Mouse (Mus musculus): ENCODE data around the gene Gm11114.

- TF ChIP-seq TAL1 (conservative IDR thresholded peaks at IDR 0.05; ENCODE audit: low read depth, low read length) (no peak), CTCF (IDR thresholded peaks at IDR 0.05; ENCODE audit: low read depth, low read length) (no peak), GATA1 (IDR thresholded peaks at IDR 0.05; ENCODE audit: borderline replicate concordance, low read length) (no peak), GATA2 (IDR thresholded peaks at IDR 0.05; ENCODE audit: borderline replicate concordance, low read depth, low read length) (no peak)
These were observed 23.5 kb downstream of the Gm11114 start for GRCm38 (mm10) chr9:85336046-85336445.
